In genomic region chr9:60648981-60649975, GRCm38 (mm10) we compare ENCODE assay signal across 10 mouse cellular contexts. TPM values are rescaled to one million over a fixed set of nuclear protein-coding genes. Genes with fewer than 3 reads are reported as not detected.
DNase-seq lines count a peak whose midpoint lies in the region; ATAC-seq and TF ChIP-seq lines count a peak whose summit lies in the region.
"Had no signal": no experiment of that assay in that cellular context is flagged by ENCODE, and none has a peak within 500 bp of the region (broad histone marks: within the 10 kb centered on the region; RNA-seq: fewer than 3 reads in every experiment).

No protein-coding gene starts in this region.

- no peaks in the 10 kb centered on the region for H3K36me3 ChIP-seq in kidney, embryonic 14.5 days (ENCODE audit: control insufficient read depth, insufficient read depth, low read length)
- H3K36me3 ChIP-seq in midbrain, postnatal 0 days (ENCODE audit: insufficient read depth, low read length) = no peaks in the 10 kb centered on the region
- H3K36me3 ChIP-seq: liver, embryonic 13.5 days had no signal

- intact Hi-C loops in heart, postnatal 36 days (cut with DNase I) = no loop called here

- no peak for TF ChIP-seq CTCF in midbrain, postnatal 0 days (IDR thresholded peaks at IDR 0.05)

- H3K27ac ChIP-seq in kidney, embryonic 14.5 days (ENCODE audit: low read depth, low read length) = no peak overlapping the region
- H3K27ac ChIP-seq in midbrain, postnatal 0 days (ENCODE audit: low read depth, low read length) = peak overlapping the region; percentile 77
- H3K27ac ChIP-seq: embryonic facial prominence, embryonic 13.5 days; liver, embryonic 13.5 days had no signal

- no peaks in the 10 kb centered on the region for H3K4me1 ChIP-seq in kidney, embryonic 14.5 days (ENCODE audit: control insufficient read depth, insufficient read depth, low read length)
- peaks cover 7% of the 10 kb centered on the region; the same call in 1 of the 2 replicates for H3K4me1 ChIP-seq in midbrain, postnatal 0 days (ENCODE audit: insufficient read depth, low read length)
- H3K4me1 ChIP-seq: embryonic facial prominence, embryonic 13.5 days had no signal

- no peaks in the 10 kb centered on the region for H3K27me3 ChIP-seq in kidney, embryonic 14.5 days (ENCODE audit: control insufficient read depth, insufficient read depth, low read length)
- H3K27me3 ChIP-seq in midbrain, postnatal 0 days (ENCODE audit: insufficient read depth, low read length) = no peaks in the 10 kb centered on the region
- H3K27me3 ChIP-seq: embryonic facial prominence, embryonic 13.5 days; liver, embryonic 13.5 days had no signal

- H3K4me2 ChIP-seq in kidney, embryonic 14.5 days (replicated peaks; ENCODE audit: low read depth, low read length) = no peak overlapping the region
- H3K4me2 ChIP-seq in midbrain, postnatal 0 days (ENCODE audit: low read depth, low read length, poor library complexity, severe bottlenecking) = peak overlapping the region; percentile 43
- H3K4me2 ChIP-seq: embryonic facial prominence, embryonic 13.5 days; liver, embryonic 13.5 days had no signal

- DNase-seq in kidney, adult 11 months = peak; percentile 32
- DNase-seq in embryo, embryonic 10.5 days (ENCODE audit: low spot score) = peak; percentile 15
- peak; percentile 18 to 25 for DNase-seq in heart, postnatal 36 days
- peak; percentile 22 to 40 for DNase-seq in layer of hippocampus, postnatal 36 days
- DNase-seq in midbrain, postnatal 0 days (ENCODE audit: low spot score) = peak; percentile 82
- DNase-seq in telencephalon, adult 2 months (ENCODE audit: low read depth, low spot score) = peak; percentile 90
- DNase-seq in thymus, postnatal 25 days = no peak
- DNase-seq: liver, embryonic 13.5 days had no signal

- no peak overlapping the region for H3K4me3 ChIP-seq in kidney, embryonic 14.5 days (ENCODE audit: low read length)
- H3K4me3 ChIP-seq in midbrain, postnatal 0 days (ENCODE audit: low read depth, low read length) = peak overlapping the region; percentile 21
- H3K4me3 ChIP-seq: embryonic facial prominence, embryonic 13.5 days; liver, embryonic 13.5 days had no signal

- no peak for ATAC-seq in kidney, embryonic 14.5 days (ENCODE audit: low FRiP score, low TSS enrichment)
- peak; percentile 27; the same call in 1 of the 2 replicates for ATAC-seq in midbrain, postnatal 0 days (ENCODE audit: low FRiP score)

- no peaks in the 10 kb centered on the region for H3K9me3 ChIP-seq in kidney, embryonic 14.5 days (ENCODE audit: control insufficient read depth, low read length)
- H3K9me3 ChIP-seq in midbrain, postnatal 0 days (ENCODE audit: low read length) = no peaks in the 10 kb centered on the region
- H3K9me3 ChIP-seq: embryonic facial prominence, embryonic 13.5 days; liver, embryonic 13.5 days had no signal

- 49% methylated on average over 18 of the region's 18 CpGs for WGBS in kidney, embryonic 14.5 days
- WGBS in midbrain, postnatal 0 days = 12% methylated on average over 18 of the region's 18 CpGs

- no peak overlapping the region for H3K9ac ChIP-seq in kidney, embryonic 14.5 days (ENCODE audit: low read depth, low read length)
- peak overlapping the region; percentile 48; the same call in 1 of the 2 replicates for H3K9ac ChIP-seq in midbrain, postnatal 0 days (replicated peaks; ENCODE audit: low read length, poor library complexity, severe bottlenecking)
- H3K9ac ChIP-seq: embryonic facial prominence, embryonic 13.5 days; liver, embryonic 13.5 days had no signal

RNA-seq across cellular contexts. Expression of gene Lrrc49, which starts 38.7 kb away (rescaled TPM):
- polyA plus RNA-seq in kidney, embryonic 14.5 days (2014; fragmentation: Nextera tagmentation; extraction: Ambion mirVana) = 15.7 and 20.9 TPM in 2 replicates
- 1 to 10 TPM; 3.7 to 4.2 TPM for total RNA-seq in heart, postnatal 36 days (2021)
- total RNA-seq in layer of hippocampus, postnatal 36 days (2021) = 10 to 100 TPM; 54.4 to 58.3 TPM
- total RNA-seq in midbrain, postnatal 0 days (2014; rRNA removed) = 79.2 and 86.5 TPM in 2 replicates
- polyA plus RNA-seq in midbrain, postnatal 0 days (2015; fragmentation: Nextera tagmentation; extraction: Ambion mirVana) = 69.2 and 72.0 TPM in 2 replicates

Comparison
In these comparisons a context has a peak if more than half of its experiments do, and no peak if none do; other contexts are left out.
1. RNA of gene Lrrc49, which starts 38.7 kb away (total RNA-seq): 79.2 to 86.5 TPM in midbrain, postnatal 0 days and 54.4 to 58.3 TPM in layer of hippocampus, postnatal 36 days; 3.7 to 4.2 TPM in heart, postnatal 36 days; every median in the first group is over 10 times any median in the second.